Mouse (Mus musculus): ENCODE data around the gene Olfr591. TPM values are rescaled to one million over a fixed set of nuclear protein-coding genes. Genes with fewer than 3 reads are reported as not detected.
A peak's percentile ranks its signal among the peaks of the same experiment; 100 is the strongest.

Olfr591 gene
- polyA plus RNA-seq, 2 experiments: not detected

DNA sequence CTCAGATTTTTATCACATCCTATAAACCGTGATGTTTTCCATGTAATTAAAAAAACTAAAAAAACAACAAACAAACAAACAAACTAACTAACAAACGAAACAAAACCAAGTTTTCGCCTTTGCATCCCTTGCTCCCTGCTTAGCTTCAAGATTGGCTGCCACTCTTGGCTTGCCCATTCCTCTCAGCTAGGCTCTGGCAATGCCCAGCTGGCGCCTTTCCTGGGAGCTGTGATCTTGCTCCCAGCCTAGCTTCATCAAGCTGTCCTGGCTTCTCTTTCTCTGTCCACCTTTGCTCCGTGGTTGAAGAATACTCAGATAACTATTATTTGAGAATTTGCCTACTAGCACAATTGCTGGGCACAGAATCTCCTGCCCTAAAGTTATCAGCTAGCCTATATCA lies 8.4 kb downstream of the Olfr591 start:
- H3K4me2 ChIP-seq (ENCODE audit: low read depth): no peak overlapping the region
- no peaks in the 10 kb centered on the region for H3K36me3 ChIP-seq (replicated peaks; ENCODE audit: control insufficient read depth, insufficient read depth, low read depth)
- H3K27me3 ChIP-seq (ENCODE audit: control insufficient read depth, insufficient read depth, low read length): no peaks in the 10 kb centered on the region
- no peak for TF ChIP-seq CTCF (IDR thresholded peaks at IDR 0.05; ENCODE audit: low read depth)
- no peak for TF ChIP-seq EP300 (IDR thresholded peaks at IDR 0.05; ENCODE audit: low read depth)
- H3K9me3 ChIP-seq (ENCODE audit: control insufficient read depth, low read length): no peaks in the 10 kb centered on the region
- no peak overlapping the region for H3K9ac ChIP-seq (replicated peaks)
- no peaks in the 10 kb centered on the region for H3K4me1 ChIP-seq (replicated peaks; ENCODE audit: control insufficient read depth in 2 of 2, insufficient read depth in 2 of 2, low read length in 1 of 2)
- WGBS (ENCODE audit: insufficient replicate concordance): 41% methylated on average over 5 of the region's 5 CpGs
- no peak overlapping the region for H3K27ac ChIP-seq
- no peak for DNase-seq (ENCODE audit: low read depth in 3 of 3, low spot score in 3 of 3)
- no peak for ATAC-seq (ENCODE audit: insufficient read depth)
- no peak overlapping the region for H3K4me3 ChIP-seq (ENCODE audit: insufficient read depth in 1 of 2, low read depth in 2 of 2, low read length in 2 of 2)

GRCm38 (mm10) chr7:103156256-103156655 lies 21.9 kb downstream of the Olfr591 start, which contains the start of gene Olfr589:
Gene Olfr589 (minus strand): TSS chr7:103156356.
- DNase-seq (ENCODE audit: low read depth in 3 of 3, low spot score in 3 of 3) (no peak), ATAC-seq (ENCODE audit: insufficient read depth) (no peak)
- Histone ChIP-seq H3K9me3 (ENCODE audit: control insufficient read depth, low read length) (no peaks in the 10 kb centered on the region), H3K4me2 (ENCODE audit: low read depth) (no peak within 1 kb of the TSS), H3K36me3 (replicated peaks; ENCODE audit: control insufficient read depth, insufficient read depth, low read depth) (no peaks in the 10 kb centered on the region), H3K9ac (replicated peaks) (no peak within 1 kb of the TSS), H3K27ac (no peak within 1 kb of the TSS), H3K4me1 (replicated peaks; ENCODE audit: control insufficient read depth in 2 of 2, insufficient read depth in 2 of 2, low read length in 1 of 2) (no peaks in the 10 kb centered on the region), H3K4me3 (ENCODE audit: insufficient read depth in 1 of 2, low read depth in 2 of 2, low read length in 2 of 2) (no peak within 1 kb of the TSS), H3K27me3 (ENCODE audit: control insufficient read depth, insufficient read depth, low read length) (no peaks in the 10 kb centered on the region)
- 39% methylated on average over 2 of the region's 2 CpGs for WGBS (ENCODE audit: insufficient replicate concordance)
- TF ChIP-seq EP300 (IDR thresholded peaks at IDR 0.05; ENCODE audit: low read depth): no peak
- no peak for TF ChIP-seq CTCF (IDR thresholded peaks at IDR 0.05; ENCODE audit: low read depth)

GRCm38 (mm10) chr7:103140579-103140978 lies 37.6 kb downstream of the Olfr591 start, which contains the start of gene Olfr588-ps1:
Gene Olfr588-ps1 (plus strand): TSS chr7:103140879.
- no peak for TF ChIP-seq CTCF (IDR thresholded peaks at IDR 0.05; ENCODE audit: low read depth)
- TF ChIP-seq EP300 (IDR thresholded peaks at IDR 0.05; ENCODE audit: low read depth): no peak
- DNase-seq (ENCODE audit: low read depth in 3 of 3, low spot score in 3 of 3) (no peak), ATAC-seq (ENCODE audit: insufficient read depth) (no peak)
- Histone ChIP-seq H3K9ac (replicated peaks) (no peak within 1 kb of the TSS), H3K27ac (no peak within 1 kb of the TSS), H3K9me3 (ENCODE audit: control insufficient read depth, low read length) (no peaks in the 10 kb centered on the region), H3K4me3 (ENCODE audit: insufficient read depth in 1 of 2, low read depth in 2 of 2, low read length in 2 of 2) (no peak within 1 kb of the TSS), H3K4me2 (ENCODE audit: low read depth) (no peak within 1 kb of the TSS), H3K36me3 (replicated peaks; ENCODE audit: control insufficient read depth, insufficient read depth, low read depth) (no peaks in the 10 kb centered on the region), H3K27me3 (ENCODE audit: control insufficient read depth, insufficient read depth, low read length) (no peaks in the 10 kb centered on the region), H3K4me1 (replicated peaks; ENCODE audit: control insufficient read depth in 2 of 2, insufficient read depth in 2 of 2, low read length in 1 of 2) (no peaks in the 10 kb centered on the region)
- 63% methylated on average over 1 of the region's 1 CpGs for WGBS (ENCODE audit: insufficient replicate concordance)

DNA sequence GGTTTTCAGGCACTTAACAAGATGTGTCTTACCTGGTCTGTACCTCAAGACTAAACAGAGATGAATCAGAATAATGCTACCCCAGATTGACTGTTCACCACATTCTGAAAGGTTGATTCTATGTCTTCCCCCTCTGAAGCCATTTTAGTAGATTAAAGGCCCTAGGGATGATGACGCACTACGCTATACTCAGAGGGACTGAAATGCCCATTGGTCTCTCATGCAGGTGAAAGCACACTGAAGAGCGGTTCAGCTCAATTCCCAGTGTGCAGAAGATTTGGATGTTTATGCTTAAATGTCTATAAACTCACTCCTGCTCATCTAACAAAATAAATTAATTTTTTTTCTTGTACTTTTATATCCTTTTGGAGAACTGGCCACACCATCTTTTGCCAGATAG lies 52.6 kb downstream of the Olfr591 start, which contains the start of gene Olfr586:
Olfr586 (minus strand) TSS at position 101 of the 400 bp plus-strand sequence.
- no peak within 1 kb of the TSS for H3K4me2 ChIP-seq (ENCODE audit: low read depth)
- WGBS (ENCODE audit: insufficient replicate concordance): 73% methylated on average over 3 of the region's 3 CpGs
- H3K4me1 ChIP-seq (replicated peaks; ENCODE audit: control insufficient read depth in 2 of 2, insufficient read depth in 2 of 2, low read length in 1 of 2): no peaks in the 10 kb centered on the region
- H3K9ac ChIP-seq (replicated peaks): no peak within 1 kb of the TSS
- ATAC-seq (ENCODE audit: insufficient read depth): no peak
- no peaks in the 10 kb centered on the region for H3K36me3 ChIP-seq (replicated peaks; ENCODE audit: control insufficient read depth, insufficient read depth, low read depth)
- no peak within 1 kb of the TSS for H3K4me3 ChIP-seq (ENCODE audit: insufficient read depth in 1 of 2, low read depth in 2 of 2, low read length in 2 of 2)
- no peak within 1 kb of the TSS for H3K27ac ChIP-seq
- no peak for TF ChIP-seq EP300 (IDR thresholded peaks at IDR 0.05; ENCODE audit: low read depth)
- no peak for TF ChIP-seq CTCF (IDR thresholded peaks at IDR 0.05; ENCODE audit: low read depth)
- H3K9me3 ChIP-seq (ENCODE audit: control insufficient read depth, low read length): no peaks in the 10 kb centered on the region
- no peak for DNase-seq (ENCODE audit: low read depth in 3 of 3, low spot score in 3 of 3)
- H3K27me3 ChIP-seq (ENCODE audit: control insufficient read depth, insufficient read depth, low read length): no peaks in the 10 kb centered on the region

- TF ChIP-seq CTCF (IDR thresholded peaks at IDR 0.05; ENCODE audit: low read depth): peak; percentile 40; the same call in 1 of the 2 replicates
- no peak for TF ChIP-seq EP300 (IDR thresholded peaks at IDR 0.05; ENCODE audit: low read depth)
- Histone ChIP-seq H3K27ac (no peak overlapping the region), H3K9me3 (ENCODE audit: control insufficient read depth, low read length) (no peaks in the 10 kb centered on the region), H3K4me1 (replicated peaks; ENCODE audit: control insufficient read depth in 2 of 2, insufficient read depth in 2 of 2, low read length in 1 of 2) (no peaks in the 10 kb centered on the region), H3K27me3 (ENCODE audit: control insufficient read depth, insufficient read depth, low read length) (no peaks in the 10 kb centered on the region), H3K4me2 (ENCODE audit: low read depth) (no peak overlapping the region), H3K36me3 (replicated peaks; ENCODE audit: control insufficient read depth, insufficient read depth, low read depth) (no peaks in the 10 kb centered on the region), H3K9ac (replicated peaks) (no peak overlapping the region), H3K4me3 (ENCODE audit: insufficient read depth in 1 of 2, low read depth in 2 of 2, low read length in 2 of 2) (no peak overlapping the region)
- 37% methylated on average over 3 of the region's 3 CpGs for WGBS (ENCODE audit: insufficient replicate concordance)
- ATAC-seq (ENCODE audit: insufficient read depth) (no peak), DNase-seq (ENCODE audit: low read depth in 3 of 3, low spot score in 3 of 3) (no peak)
Observed at GRCm38 (mm10) chr7:103119406-103119805, 58.7 kb downstream of the Olfr591 start.

Other genes starting within 250 kb of the Olfr591 start
- not detected in 2 replicates for gene Olfr573-ps1, start 235.8 kb downstream of the Olfr591 start, polyA plus RNA-seq (2012; rRNA removed)
- gene Olfr573-ps1, start 235.8 kb downstream of the Olfr591 start, polyA plus RNA-seq (2014; fragmentation: Nextera tagmentation; extraction: Ambion mirVana): not detected in 2 replicates
- not detected in 2 replicates for gene Olfr574, start 229.9 kb downstream of the Olfr591 start, polyA plus RNA-seq (2012; rRNA removed)
- gene Olfr574, start 229.9 kb downstream of the Olfr591 start, polyA plus RNA-seq (2014; fragmentation: Nextera tagmentation; extraction: Ambion mirVana): not detected in 2 replicates
- 0.01 TPM in 1 of 2 replicates, not detected in the other for gene Olfr575, start 219.6 kb downstream of the Olfr591 start, polyA plus RNA-seq (2012; rRNA removed)
- not detected in 2 replicates for gene Olfr575, start 219.6 kb downstream of the Olfr591 start, polyA plus RNA-seq (2014; fragmentation: Nextera tagmentation; extraction: Ambion mirVana)
- not detected in 2 replicates for gene Olfr576, start 215.7 kb downstream of the Olfr591 start, polyA plus RNA-seq (2012; rRNA removed)
- gene Olfr576, start 215.7 kb downstream of the Olfr591 start, polyA plus RNA-seq (2014; fragmentation: Nextera tagmentation; extraction: Ambion mirVana): not detected in 2 replicates
- gene Olfr577, start 202.4 kb downstream of the Olfr591 start, polyA plus RNA-seq (2012; rRNA removed): not detected in 2 replicates
- not detected in 2 replicates for gene Olfr577, start 202.4 kb downstream of the Olfr591 start, polyA plus RNA-seq (2014; fragmentation: Nextera tagmentation; extraction: Ambion mirVana)
- not detected in 2 replicates for gene Olfr578, start 189.0 kb downstream of the Olfr591 start, polyA plus RNA-seq (2012; rRNA removed)
- not detected in 2 replicates for gene Olfr578, start 189.0 kb downstream of the Olfr591 start, polyA plus RNA-seq (2014; fragmentation: Nextera tagmentation; extraction: Ambion mirVana)
- not detected in 2 replicates for gene Olfr582, start 140.3 kb downstream of the Olfr591 start, polyA plus RNA-seq (2012; rRNA removed)
- not detected in 2 replicates for gene Olfr582, start 140.3 kb downstream of the Olfr591 start, polyA plus RNA-seq (2014; fragmentation: Nextera tagmentation; extraction: Ambion mirVana)
- gene Olfr583, start 127.0 kb downstream of the Olfr591 start, polyA plus RNA-seq (2012; rRNA removed): not detected in 2 replicates
- not detected in 2 replicates for gene Olfr583, start 127.0 kb downstream of the Olfr591 start, polyA plus RNA-seq (2014; fragmentation: Nextera tagmentation; extraction: Ambion mirVana)
- not detected in 2 replicates for gene Olfr584, start 96.5 kb downstream of the Olfr591 start, polyA plus RNA-seq (2012; rRNA removed)
- gene Olfr584, start 96.5 kb downstream of the Olfr591 start, polyA plus RNA-seq (2014; fragmentation: Nextera tagmentation; extraction: Ambion mirVana): not detected in 2 replicates
- not detected in 2 replicates for gene Olfr585, start 80.6 kb downstream of the Olfr591 start, polyA plus RNA-seq (2012; rRNA removed)
- not detected in 2 replicates for gene Olfr585, start 80.6 kb downstream of the Olfr591 start, polyA plus RNA-seq (2014; fragmentation: Nextera tagmentation; extraction: Ambion mirVana)
- not detected in 2 replicates for gene Olfr586, start 52.7 kb downstream of the Olfr591 start, polyA plus RNA-seq (2012; rRNA removed)
- gene Olfr586, start 52.7 kb downstream of the Olfr591 start, polyA plus RNA-seq (2014; fragmentation: Nextera tagmentation; extraction: Ambion mirVana): not detected in 2 replicates
- gene Olfr588-ps1, start 37.5 kb downstream of the Olfr591 start, polyA plus RNA-seq (2012; rRNA removed): not detected in 2 replicates
- not detected in 2 replicates for gene Olfr588-ps1, start 37.5 kb downstream of the Olfr591 start, polyA plus RNA-seq (2014; fragmentation: Nextera tagmentation; extraction: Ambion mirVana)
- not detected in 2 replicates for gene Olfr589, start 22.0 kb downstream of the Olfr591 start, polyA plus RNA-seq (2012; rRNA removed)
- not detected in 2 replicates for gene Olfr589, start 22.0 kb downstream of the Olfr591 start, polyA plus RNA-seq (2014; fragmentation: Nextera tagmentation; extraction: Ambion mirVana)
- not detected in 2 replicates for gene Olfr592, start 6.5 kb upstream of the Olfr591 start, polyA plus RNA-seq (2012; rRNA removed)
- gene Olfr592, start 6.5 kb upstream of the Olfr591 start, polyA plus RNA-seq (2014; fragmentation: Nextera tagmentation; extraction: Ambion mirVana): not detected in 2 replicates
- gene Olfr593, start 33.5 kb upstream of the Olfr591 start, polyA plus RNA-seq (2012; rRNA removed): not detected in 2 replicates
- gene Olfr593, start 33.5 kb upstream of the Olfr591 start, polyA plus RNA-seq (2014; fragmentation: Nextera tagmentation; extraction: Ambion mirVana): not detected in 2 replicates
- not detected in 2 replicates for gene Olfr594, start 38.7 kb upstream of the Olfr591 start, polyA plus RNA-seq (2012; rRNA removed)
- not detected in 2 replicates for gene Olfr594, start 38.7 kb upstream of the Olfr591 start, polyA plus RNA-seq (2014; fragmentation: Nextera tagmentation; extraction: Ambion mirVana)
- not detected in 2 replicates for gene Usp17ld, start 74.2 kb upstream of the Olfr591 start, polyA plus RNA-seq (2012; rRNA removed)
- gene Usp17ld, start 74.2 kb upstream of the Olfr591 start, polyA plus RNA-seq (2014; fragmentation: Nextera tagmentation; extraction: Ambion mirVana): 0.05 TPM in 1 of 2 replicates, not detected in the other
- gene Olfr596, start 127.3 kb upstream of the Olfr591 start, polyA plus RNA-seq (2012; rRNA removed): not detected in 2 replicates
- gene Olfr596, start 127.3 kb upstream of the Olfr591 start, polyA plus RNA-seq (2014; fragmentation: Nextera tagmentation; extraction: Ambion mirVana): not detected in 2 replicates
- gene Olfr597, start 138.0 kb upstream of the Olfr591 start, polyA plus RNA-seq (2012; rRNA removed): not detected in 2 replicates
- not detected in 2 replicates for gene Olfr597, start 138.0 kb upstream of the Olfr591 start, polyA plus RNA-seq (2014; fragmentation: Nextera tagmentation; extraction: Ambion mirVana)
- not detected in 2 replicates for gene Olfr598, start 145.2 kb upstream of the Olfr591 start, polyA plus RNA-seq (2012; rRNA removed)
- not detected in 2 replicates for gene Olfr598, start 145.2 kb upstream of the Olfr591 start, polyA plus RNA-seq (2014; fragmentation: Nextera tagmentation; extraction: Ambion mirVana)
- gene Olfr599, start 157.6 kb upstream of the Olfr591 start, polyA plus RNA-seq (2012; rRNA removed): not detected in 2 replicates
- gene Olfr599, start 157.6 kb upstream of the Olfr591 start, polyA plus RNA-seq (2014; fragmentation: Nextera tagmentation; extraction: Ambion mirVana): not detected in 2 replicates
- not detected in 2 replicates for gene Olfr600, start 171.3 kb upstream of the Olfr591 start, polyA plus RNA-seq (2012; rRNA removed)
- not detected in 2 replicates for gene Olfr600, start 171.3 kb upstream of the Olfr591 start, polyA plus RNA-seq (2014; fragmentation: Nextera tagmentation; extraction: Ambion mirVana)
- not detected in 2 replicates for gene Olfr601, start 184.3 kb upstream of the Olfr591 start, polyA plus RNA-seq (2012; rRNA removed)
- not detected in 2 replicates for gene Olfr601, start 184.3 kb upstream of the Olfr591 start, polyA plus RNA-seq (2014; fragmentation: Nextera tagmentation; extraction: Ambion mirVana)
- gene Olfr603, start 207.8 kb upstream of the Olfr591 start, polyA plus RNA-seq (2012; rRNA removed): not detected in 2 replicates
- not detected in 2 replicates for gene Olfr603, start 207.8 kb upstream of the Olfr591 start, polyA plus RNA-seq (2014; fragmentation: Nextera tagmentation; extraction: Ambion mirVana)
- gene Usp17lc, start 236.7 kb upstream of the Olfr591 start, polyA plus RNA-seq (2012; rRNA removed): not detected in 2 replicates
- gene Usp17lc, start 236.7 kb upstream of the Olfr591 start, polyA plus RNA-seq (2014; fragmentation: Nextera tagmentation; extraction: Ambion mirVana): not detected in 2 replicates

Data from liver, embryonic 14.5 days (tissue).